Mouse (Mus musculus) urinary bladder, postnatal 4 days (tissue): Measurements from ENCODE around the gene Galnt17.

Experiments
- DNase-seq, 2 experiments: peaks; one replicate each; pipeline ENCODE4 v3.0.0; 2021 to 2022; ENCODE audit warnings: low spot score in 2 of 2

The Galnt17 gene

DNA sequence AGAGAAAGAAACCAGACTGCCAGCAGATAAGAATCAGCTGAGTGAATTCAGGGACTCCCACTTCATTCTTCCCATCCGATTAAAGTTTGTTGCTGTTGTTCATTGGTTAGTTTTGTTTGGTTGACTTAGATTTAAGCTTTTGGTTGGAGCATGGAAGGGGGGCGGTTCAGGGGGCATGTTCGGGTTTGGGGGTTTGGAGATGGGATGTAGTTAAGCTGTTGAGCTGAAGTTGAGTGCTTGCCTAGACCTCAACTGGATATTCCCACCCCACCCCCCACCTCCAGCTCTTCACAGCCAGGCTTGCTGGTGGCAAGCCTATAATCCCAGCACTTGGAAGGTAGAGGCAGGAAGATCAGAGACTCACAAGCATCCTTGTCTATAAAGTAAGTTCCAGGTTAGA, at the start of gene Galnt17:
Gene Galnt17, minus strand, starts transcription at position 101 of the 400 bp plus-strand sequence.
- no peak for DNase-seq

DNA sequence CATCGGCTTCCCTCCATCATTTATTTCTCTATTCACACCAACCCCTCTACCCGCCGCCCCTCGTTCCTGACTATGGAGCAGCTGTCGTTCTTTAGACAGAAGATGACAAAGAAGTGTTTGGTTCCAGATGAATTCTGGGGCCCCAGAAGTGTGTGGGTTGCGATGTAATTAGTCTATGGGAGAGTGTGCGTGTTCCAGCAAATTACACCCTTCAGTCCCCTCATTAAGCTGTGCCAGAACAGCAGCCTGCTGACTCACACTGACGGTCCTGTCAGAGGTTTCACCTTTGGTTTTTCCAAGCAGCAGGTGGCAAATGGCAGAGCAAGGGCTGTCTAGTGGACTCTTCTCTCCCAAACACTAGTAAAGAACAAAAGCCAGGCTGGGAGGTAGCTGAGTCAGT, 26.2 kb upstream of the Galnt17 start:
- no peak for DNase-seq

DNA sequence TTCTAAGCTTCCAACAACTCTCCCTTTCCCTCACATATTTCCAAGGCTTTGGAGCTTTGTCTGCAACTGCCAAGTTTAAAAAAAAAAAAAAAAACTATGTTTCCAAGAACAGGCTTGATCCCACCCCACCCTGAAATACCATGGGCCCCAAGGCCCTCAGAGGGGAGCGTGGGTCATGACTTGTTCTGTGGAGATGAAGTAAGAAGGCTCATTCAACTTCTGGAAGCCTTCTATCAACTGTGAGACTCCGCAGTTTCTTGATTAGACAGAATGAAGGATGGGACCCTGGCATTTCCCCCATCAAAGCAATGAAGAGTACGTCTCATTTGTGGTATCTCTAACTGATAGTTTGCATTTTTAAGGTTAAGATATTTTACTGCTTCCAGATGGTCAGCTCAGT, 13.0 kb upstream of the Galnt17 start:
- DNase-seq = no peak

DNA sequence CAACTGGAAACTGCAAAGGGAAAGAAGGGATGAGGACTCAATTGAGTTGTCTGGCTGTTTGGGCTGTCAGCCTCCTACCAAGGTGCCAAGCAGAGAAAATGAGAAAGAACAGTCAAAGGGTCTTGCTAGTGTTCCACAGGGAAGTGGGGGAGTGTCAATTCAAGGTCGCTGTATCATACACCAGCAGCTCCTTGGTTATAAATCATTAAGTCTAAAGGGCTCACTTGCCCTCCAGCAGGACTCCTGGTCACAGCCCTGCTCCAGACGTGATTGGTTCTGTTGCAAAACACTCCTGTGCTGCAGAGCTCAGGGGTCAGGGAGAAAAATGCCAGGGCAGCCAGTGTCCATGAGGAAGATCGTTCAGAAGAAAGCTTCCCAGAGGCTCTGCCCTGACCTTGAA, 11.3 kb upstream of the Galnt17 start:
- DNase-seq = no peak

DNA sequence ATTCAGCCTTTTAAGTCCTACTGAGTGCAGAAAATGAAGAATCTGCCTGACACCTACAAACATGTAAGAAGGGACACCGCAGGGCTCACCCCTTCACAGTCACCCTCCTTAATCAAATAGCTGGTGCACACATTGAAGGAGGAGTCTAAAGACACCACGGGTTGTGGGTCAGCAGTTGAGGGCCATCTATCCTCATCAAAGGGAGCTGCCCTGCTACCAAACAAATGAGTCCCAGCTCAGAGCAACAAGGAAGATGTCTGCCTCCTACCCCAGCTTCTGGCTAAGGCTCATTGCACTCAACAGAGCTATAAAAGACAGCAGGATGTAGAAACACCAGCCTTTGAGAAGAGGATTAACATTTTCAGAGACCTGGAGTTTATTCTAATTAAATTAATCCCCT, 10.8 kb upstream of the Galnt17 start:
- no peak for DNase-seq

DNA sequence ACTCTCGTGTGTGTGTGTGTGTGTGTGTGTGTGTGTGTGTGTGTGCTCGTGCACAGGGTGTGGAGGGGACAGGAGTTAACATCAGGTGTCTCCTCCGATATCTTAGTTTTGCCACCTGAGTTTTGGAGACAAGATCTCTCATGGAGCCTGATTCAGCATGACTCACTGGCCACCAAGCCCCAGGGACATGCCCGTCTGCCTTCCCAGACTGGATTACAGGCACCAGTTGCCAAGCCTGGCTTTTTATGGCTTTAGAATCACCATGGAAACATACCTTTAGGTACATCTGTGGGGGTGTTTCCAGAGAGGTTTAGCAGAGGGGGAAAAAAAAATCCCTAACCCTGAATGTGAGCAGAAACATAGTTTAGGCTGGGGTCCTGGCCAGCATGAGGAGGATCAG, 6.7 kb upstream of the Galnt17 start:
- DNase-seq = no peak

DNA sequence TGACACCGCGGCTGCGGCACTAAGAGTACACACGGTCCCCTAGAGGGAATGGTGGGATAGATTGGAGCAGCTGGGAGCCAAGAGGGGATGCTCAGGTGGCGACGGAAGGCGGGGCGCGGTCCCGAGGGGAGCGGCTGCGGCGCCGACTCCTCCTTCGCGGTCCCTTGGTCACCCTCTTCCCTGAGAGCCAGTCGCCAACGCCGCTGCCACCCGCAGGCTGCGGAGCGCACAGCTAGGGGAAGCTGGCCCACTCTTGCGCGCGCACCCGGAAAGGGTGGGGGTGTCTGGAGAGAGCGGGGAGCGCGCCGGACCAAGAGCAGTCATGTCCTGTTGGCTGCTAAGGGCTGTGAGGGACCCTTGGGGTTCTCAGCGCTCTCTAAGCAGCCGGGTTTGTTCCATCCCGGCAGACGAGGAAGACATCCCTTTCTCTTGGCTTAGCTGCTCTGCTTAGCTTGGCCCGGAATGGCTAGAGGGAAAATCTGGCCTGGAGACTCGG, 593 bp downstream of the Galnt17 start:
- DNase-seq = peak; percentile 58 to 84

DNA sequence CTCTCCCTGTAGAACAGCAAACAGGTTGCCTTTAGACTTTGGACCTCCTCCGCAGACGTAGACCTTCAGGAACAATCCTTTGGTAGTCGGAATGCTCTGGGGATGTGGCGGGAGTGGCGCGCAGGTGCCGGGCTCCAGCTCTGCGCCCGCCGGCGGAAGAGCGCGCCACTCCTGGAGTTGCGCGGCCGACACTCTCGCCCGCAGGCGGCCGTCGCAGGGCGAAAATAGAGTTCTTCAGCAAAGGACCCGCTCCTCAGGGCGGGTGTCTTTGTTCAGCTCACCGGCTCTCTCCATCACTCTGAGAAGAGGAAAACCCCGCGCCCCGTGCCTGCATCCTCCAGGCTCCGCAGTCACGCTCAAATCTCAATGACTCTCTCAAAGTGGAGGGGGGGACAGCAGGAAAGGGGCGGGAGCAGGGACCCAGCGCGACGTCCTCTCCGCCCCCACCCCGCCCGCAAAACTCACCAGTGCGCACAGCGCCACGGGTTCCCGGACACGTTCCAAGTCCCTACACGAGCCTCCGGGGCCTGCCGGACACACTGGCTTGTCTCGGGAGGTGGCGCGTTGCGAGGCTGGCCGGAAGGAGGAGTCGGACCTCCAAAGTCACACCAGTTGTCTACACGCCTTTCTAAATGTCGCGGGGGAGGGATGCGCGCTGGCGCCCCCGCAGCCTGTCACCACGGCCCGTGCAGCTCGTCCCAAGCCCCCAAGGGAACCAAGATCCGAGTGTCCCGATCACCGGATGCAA, 1.2 kb downstream of the Galnt17 start:
- DNase-seq = peak; percentile 28 to 68

DNA sequence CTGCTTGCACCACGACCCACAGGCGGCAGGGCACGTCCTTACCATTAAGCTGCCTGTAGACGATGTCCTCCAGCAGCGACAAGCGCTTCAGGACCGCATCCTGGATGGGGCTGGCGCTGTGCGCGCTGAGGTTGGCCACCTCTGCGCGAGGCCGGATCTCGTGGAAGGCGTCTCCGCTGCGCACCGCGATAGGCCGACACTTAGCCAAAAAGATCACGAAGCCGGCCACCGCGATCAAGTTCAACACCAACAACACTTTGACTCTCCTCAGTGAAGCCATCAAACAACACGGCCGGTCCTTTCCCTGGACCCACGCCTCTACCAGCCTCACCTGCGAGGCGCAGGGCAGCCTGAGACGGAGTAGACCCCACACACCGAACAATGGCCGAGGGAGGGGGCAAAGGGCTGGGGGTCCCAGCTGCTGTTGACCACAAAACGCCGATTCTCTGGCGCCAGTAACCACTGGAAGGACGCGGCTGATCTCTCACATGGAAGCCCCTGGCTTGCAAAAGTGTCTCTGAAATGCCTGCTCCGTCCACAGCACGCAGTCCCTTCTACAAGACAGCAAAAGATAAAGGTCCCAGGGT, 1.9 kb downstream of the Galnt17 start:
- no peak for DNase-seq

DNA sequence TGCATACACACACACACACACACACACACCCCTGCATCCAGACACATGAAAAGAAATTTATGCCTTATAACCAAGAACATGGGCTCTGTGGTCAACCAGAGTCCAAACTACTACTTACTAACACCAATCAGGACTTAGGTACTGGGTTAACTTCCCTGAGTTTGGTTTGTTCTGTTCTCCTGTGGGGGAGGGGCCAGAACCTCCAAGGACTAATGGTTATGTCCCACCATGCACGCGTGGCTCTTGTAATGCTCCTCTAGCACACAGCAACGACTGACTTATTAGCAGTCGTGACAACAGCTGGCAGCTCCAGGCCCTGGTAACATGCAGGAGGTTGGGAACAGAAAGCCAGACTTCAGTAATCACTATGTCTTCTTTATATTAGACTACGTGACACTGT, 3.1 kb downstream of the Galnt17 start:
- no peak for DNase-seq

DNA sequence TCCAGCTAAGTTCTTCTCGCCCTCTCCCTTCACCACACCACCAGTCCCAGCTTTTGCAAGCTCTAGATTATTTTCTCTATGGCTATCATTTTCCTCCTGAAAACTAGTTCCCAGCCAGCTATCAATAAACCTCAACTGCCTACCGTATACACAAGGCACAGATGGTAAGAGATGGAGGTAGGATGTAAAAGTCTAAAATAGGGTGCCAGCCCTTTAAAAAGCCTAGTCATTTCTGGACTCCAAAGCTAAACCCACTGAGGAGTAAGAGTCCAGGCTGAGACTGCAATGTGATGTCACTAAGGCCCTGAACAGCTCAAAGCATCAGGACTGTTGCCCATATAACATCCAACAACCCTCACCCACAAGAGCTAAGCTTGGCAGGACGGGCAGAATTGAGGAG, 6.8 kb downstream of the Galnt17 start:
- no peak for DNase-seq

DNA sequence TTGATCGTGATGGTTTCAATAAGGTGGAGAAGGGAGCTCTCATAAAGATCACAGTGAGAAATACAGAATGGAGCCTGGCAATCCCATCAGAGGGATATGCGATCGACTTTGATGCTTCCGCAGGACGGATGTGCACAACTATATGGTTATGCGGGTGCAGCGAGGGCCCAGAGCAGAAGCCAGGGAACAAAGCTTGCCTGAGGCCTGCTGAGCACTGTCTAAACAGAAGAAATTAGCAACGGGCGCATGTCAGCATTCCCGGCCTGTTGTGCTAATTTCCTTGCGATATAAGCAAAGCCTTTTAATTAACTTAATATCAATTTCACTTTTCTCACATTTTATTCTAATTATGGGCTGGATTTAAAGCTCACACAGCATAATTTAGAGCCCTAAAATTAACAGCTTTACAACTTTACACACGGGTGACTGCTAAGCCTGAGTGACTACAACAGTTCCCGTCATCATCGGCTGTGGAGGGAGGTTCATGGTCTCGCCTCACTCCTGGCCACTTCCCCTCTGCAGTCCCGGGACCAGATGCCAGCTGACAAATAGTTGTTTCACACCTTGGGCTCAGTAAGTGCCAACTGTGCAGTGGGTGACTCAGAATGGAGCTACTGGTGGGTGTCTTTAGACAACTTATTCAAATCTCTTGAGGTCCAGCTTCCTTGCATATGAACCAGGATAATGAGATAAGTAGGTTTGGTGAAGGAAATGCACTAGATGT, 14.4 kb downstream of the Galnt17 start:
- DNase-seq = no peak

DNA sequence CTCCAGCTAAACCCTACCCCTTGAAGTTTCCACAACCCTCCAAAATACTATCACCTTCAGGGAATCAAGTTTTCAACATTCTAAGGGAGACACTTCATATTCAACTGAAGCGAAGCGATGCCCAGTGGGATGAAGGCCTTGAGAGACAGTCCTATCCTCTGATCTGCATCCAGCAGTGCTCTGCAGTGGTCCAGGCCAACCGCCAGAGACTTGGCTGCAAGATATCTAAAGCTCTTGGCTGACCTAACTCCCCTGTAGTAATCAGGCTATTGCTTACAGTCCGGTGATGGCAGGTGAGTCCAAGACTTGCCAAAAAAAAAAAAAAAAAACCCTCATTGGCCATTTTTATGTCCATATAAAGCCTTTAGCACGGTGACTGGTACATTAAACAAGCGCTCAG, 21.2 kb downstream of the Galnt17 start:
- DNase-seq = no peak

DNA sequence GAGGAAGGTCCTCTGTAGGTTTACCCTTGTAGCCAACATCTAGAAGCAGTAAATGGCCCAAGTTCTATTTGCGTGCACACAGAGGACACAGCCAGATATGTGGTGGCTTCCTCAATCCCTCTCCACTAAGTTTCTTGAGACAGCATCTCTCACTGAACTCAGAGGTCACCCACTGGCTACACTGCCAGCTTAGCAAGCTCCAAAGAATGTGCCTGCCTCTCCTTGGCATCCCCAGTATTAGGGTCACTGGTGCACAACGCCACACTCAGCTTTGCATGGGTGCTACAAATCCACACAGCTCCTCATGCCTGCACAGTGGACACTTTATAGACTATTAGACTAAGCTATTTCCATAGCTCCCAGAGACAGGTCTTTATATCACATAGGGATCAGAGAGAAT, 21.6 kb downstream of the Galnt17 start:
- no peak for DNase-seq

DNA sequence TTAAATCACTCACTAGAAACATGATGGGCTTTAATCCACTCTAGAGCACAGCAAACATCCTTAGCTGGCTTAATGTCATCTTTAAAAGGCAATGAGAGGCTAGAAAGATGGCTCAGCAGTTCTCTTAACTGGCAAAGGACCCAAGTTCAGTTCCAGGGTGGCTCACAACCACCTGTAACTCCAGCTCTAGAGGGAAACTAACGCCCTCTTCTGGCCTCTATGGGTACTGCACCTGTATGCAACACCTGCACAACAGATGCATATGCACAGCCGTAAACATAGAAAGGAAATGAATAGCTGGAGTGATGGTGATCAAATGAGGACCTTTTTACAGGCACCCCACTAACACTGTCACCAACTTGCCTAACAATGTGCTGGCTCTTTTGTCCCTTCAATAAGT, 27.9 kb downstream of the Galnt17 start:
- no peak for DNase-seq

DNA sequence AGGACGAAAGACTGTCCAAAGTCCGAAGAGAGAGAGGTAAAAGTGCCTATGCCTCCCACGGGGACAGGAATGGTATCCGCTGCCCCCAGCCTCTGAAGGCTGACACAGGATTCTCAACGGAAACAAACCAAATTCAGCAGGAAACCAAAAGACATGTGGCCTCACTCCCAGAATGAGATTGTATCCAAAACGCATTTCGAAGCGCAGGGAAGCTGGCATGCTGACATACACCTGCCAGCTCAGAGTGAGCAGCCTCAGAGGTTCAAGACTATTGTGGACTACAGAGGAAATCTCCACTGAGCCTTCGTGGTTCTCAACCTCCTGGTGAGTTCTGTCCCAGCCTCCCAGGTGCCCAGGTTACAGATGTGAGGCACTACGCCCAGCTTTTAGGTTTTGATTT, 29.0 kb downstream of the Galnt17 start:
- no peak for DNase-seq

DNA sequence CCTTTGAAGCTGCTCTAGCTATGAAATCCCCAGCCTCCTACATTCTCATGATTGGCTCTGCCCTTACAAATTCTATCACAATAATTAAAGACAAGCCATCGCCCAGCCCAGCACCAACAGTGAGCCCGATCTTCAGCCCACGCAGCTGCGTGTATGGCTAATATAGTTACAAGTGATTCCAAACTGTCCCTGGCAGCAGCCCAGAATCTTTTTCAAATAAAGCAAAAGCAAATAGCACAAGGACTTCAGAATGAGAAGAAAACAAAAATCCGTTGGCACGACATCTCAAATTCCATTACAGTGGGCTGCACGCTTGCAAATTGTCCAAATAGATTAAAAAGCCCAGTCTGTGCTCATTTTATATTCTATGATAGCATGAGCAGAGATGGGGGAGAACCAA, 31.1 kb downstream of the Galnt17 start:
- DNase-seq = peak in 1 of 2 experiments; percentile 57

DNA sequence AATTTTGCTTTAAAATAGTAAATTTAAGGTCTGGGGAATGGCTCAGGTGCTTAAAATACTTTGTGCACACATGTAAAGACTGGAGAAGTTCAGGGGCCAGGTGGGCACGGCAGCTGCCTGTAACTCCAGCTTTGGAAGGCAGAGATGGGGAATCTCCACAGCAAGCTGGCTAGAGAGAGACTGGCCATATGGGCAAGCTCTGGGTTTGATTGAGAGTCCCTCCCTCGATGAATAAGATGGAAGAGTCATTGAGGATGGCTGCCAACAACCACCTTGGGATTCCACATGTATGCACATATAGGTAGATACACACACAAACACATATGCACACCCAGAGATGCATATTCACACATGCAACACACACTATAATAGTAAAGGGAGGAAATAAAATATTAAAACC, 42.0 kb downstream of the Galnt17 start:
- no peak for DNase-seq

DNA sequence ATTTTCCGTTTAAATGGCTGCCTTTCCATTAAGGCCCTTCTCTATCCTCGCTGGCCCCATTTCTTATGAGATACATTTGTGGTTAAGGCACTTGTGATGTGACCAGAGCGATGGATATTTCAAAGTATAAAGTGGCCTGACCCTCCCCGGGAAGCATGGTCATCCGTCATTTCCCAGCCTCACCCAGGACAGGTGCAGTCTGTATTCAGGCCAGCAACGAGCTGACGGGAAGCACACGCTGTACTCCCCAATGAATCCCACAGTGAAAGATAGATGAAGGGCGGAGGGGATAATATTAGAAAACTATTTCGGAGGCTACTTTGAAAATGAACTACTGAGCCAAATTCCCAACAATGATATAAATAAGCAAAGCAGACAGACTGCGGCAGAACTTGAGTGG, 44.2 kb downstream of the Galnt17 start:
- DNase-seq = no peak

DNA sequence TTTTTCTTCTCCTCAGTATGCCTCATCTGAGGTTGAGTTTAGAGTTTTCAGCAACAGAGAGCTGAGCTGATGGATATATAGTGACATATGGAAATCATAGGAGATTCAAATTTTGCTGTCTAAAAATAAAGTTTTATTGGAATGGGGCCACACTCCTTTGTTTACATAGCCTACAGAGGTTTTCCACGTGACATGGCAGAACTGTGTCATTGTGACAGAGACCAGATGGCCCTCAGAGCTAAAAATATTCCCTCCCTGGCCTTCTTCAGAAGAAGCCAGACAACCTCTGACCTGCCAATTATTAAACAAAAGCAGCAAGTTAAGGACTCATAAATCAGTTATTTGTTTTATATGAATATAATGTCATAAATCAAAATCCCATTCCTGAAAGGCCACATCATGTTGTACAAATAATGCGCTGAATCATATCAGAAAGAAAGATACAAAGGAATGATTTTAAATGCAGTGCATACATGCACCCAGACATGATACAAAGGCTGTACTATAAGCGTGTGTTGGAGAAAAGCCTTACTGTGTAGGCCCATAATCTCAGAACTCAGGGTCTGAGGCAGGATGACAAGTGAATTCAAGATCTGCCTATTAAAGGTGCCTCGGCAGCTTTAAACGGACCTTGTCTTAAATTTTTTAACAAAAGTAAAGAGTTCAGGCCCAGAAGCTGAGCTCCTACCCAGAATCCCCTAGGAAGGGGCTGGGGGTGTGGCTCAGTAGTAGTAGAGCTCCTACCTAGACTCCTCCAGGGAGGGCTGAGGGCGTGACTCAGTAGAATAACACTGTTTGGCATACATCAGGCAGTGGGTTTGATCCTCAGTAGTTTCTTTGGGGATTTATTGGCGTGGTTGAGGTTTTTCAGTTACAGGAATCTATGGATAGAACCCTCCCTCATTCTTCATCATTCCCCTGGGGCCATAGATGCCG, 57.3 kb downstream of the Galnt17 start:
- no peak for DNase-seq

DNA sequence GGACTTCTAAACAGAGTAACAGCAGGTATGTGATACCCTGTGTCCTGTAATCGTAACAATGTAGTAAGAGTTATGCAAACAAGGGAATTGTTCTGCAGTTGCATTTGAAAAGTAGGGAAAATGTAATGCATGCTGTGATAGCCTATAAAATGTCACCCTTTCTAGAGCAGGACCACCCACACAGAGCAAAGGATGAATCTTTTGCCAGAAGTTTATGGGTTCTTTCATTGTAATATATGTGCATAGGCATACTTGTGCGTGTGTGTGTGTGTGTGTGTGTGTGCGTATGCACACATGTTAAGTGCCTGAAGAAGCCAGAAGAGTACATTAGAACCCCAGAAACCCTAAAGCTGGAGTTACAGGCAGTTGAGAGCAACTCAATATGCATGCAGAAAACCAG, 59.9 kb downstream of the Galnt17 start:
- no peak for DNase-seq

DNA sequence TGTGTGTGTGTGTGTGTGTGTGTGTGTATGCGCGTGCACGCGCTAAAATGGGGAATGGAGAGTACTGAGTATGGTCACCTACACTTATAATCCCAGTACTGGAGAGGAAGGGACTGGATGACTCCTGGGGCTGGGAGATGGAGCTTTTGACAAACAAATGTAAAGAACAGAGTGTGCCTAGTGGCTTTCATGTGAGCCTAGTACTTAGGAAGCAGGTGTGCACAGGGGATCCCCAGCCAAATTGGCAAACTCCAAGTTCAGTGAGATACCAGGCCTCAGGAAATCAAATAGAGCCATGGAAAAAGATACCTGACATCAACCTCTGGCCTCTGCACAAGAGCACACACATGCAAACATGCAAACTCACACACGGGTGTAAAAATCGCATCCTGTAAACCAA, 61.7 kb downstream of the Galnt17 start:
- no peak for DNase-seq
